In the genomic region with DNA sequence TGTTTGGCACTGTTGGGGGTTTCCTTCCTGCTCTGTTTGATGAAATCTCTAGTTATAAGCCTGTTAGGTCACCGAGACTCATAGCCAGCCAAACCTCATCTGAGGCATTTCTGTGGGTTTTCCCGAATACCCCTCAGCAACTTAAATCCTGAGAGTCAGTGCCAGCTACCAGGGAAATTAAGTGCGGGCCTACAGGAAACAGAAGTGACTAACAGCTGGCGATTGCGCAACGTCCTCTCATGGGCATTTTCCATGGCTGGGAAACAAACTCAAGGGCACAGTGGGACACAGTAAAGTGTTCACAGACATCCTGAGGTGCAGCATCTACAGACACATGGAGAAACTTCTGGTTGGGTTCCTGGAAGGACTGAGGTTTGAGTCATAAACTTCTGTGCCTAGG, we compare ENCODE assay signal across 11 mouse cellular contexts. TPM values are rescaled to one million over a fixed set of nuclear protein-coding genes. Genes with fewer than 3 reads are reported as not detected.
DNase-seq lines count a peak whose midpoint lies in the region; ATAC-seq and TF ChIP-seq lines count a peak whose summit lies in the region.
"Had no signal": no experiment of that assay in that cellular context is flagged by ENCODE, and none has a peak within 500 bp of the region (broad histone marks: within the 10 kb centered on the region; RNA-seq: fewer than 3 reads in every experiment).

No protein-coding gene starts in this region.

- H3K4me3 ChIP-seq in heart, adult 2 months: no peak overlapping the region
- no peak overlapping the region for H3K4me3 ChIP-seq in heart, embryonic 11.5 days (ENCODE audit: low read depth, low read length)
- H3K4me3 ChIP-seq in forebrain, postnatal 0 days (ENCODE audit: low read depth, low read length): no peak overlapping the region
- no peak overlapping the region for H3K4me3 ChIP-seq in forebrain, embryonic 16.5 days (replicated peaks; ENCODE audit: low read length)
- H3K4me3 ChIP-seq in forebrain, embryonic 13.5 days: no peak overlapping the region
- H3K4me3 ChIP-seq: embryonic facial prominence, embryonic 12.5 days; neural tube, embryonic 12.5 days had no signal

- no peak overlapping the region for H3K9ac ChIP-seq in heart, adult 2 months (ENCODE audit: low read depth, low read length)
- H3K9ac ChIP-seq in heart, embryonic 11.5 days (ENCODE audit: low read depth, low read length): no peak overlapping the region
- no peak overlapping the region for H3K9ac ChIP-seq in forebrain, postnatal 0 days
- no peak overlapping the region for H3K9ac ChIP-seq in forebrain, embryonic 16.5 days (replicated peaks; ENCODE audit: low read depth, low read length)
- H3K9ac ChIP-seq in forebrain, embryonic 13.5 days: no peak overlapping the region
- H3K9ac ChIP-seq: embryonic facial prominence, embryonic 12.5 days; neural tube, embryonic 12.5 days had no signal

- intact Hi-C loops in heart, adult 2 months (cut with DNase I): no loop called here
- intact Hi-C loops in heart, postnatal 25 days (cut with DNase I): no loop called here

- no peaks in the 10 kb centered on the region for H3K9me3 ChIP-seq in heart, embryonic 11.5 days (replicated peaks; ENCODE audit: control insufficient read depth, low read length)
- no peaks in the 10 kb centered on the region for H3K9me3 ChIP-seq in forebrain, postnatal 0 days (ENCODE audit: low read length)
- H3K9me3 ChIP-seq in forebrain, embryonic 16.5 days (ENCODE audit: control insufficient read depth, low read length): no peaks in the 10 kb centered on the region
- H3K9me3 ChIP-seq in forebrain, embryonic 13.5 days (replicated peaks): no peaks in the 10 kb centered on the region
- H3K9me3 ChIP-seq: embryonic facial prominence, embryonic 12.5 days; neural tube, embryonic 12.5 days had no signal

- TF ChIP-seq CTCF in heart, adult 2 months (IDR thresholded peaks at IDR 0.05): no peak
- no peak for TF ChIP-seq CTCF in forebrain, postnatal 0 days (IDR thresholded peaks at IDR 0.05; ENCODE audit: low read depth)

- peak overlapping the region; percentile 23 for H3K27ac ChIP-seq in heart, adult 2 months
- no peak overlapping the region for H3K27ac ChIP-seq in heart, embryonic 11.5 days (ENCODE audit: low read depth, low read length)
- H3K27ac ChIP-seq in forebrain, postnatal 0 days (ENCODE audit: low read depth, low read length): no peak overlapping the region
- no peak overlapping the region for H3K27ac ChIP-seq in forebrain, embryonic 16.5 days (ENCODE audit: low read length)
- no peak overlapping the region for H3K27ac ChIP-seq in forebrain, embryonic 13.5 days
- H3K27ac ChIP-seq: embryonic facial prominence, embryonic 12.5 days; macrophage; neural tube, embryonic 12.5 days had no signal

- no peak for TF ChIP-seq EP300 in heart, adult 2 months (IDR thresholded peaks at IDR 0.05; ENCODE audit: insufficient read depth, low read depth, low read length)

- H3K27me3 ChIP-seq in heart, adult 2 months (ENCODE audit: control insufficient read depth, insufficient read depth, low read length): no peaks in the 10 kb centered on the region; the same call in 1 of the 2 replicates
- H3K27me3 ChIP-seq in heart, embryonic 11.5 days (ENCODE audit: control insufficient read depth, insufficient read depth, low read length): no peaks in the 10 kb centered on the region
- no peaks in the 10 kb centered on the region for H3K27me3 ChIP-seq in forebrain, postnatal 0 days (ENCODE audit: insufficient read depth, low read length)
- no peaks in the 10 kb centered on the region for H3K27me3 ChIP-seq in forebrain, embryonic 16.5 days (replicated peaks; ENCODE audit: control insufficient read depth, insufficient read depth, low read length)
- H3K27me3 ChIP-seq in forebrain, embryonic 13.5 days: no peaks in the 10 kb centered on the region
- H3K27me3 ChIP-seq: embryonic facial prominence, embryonic 12.5 days; neural tube, embryonic 12.5 days had no signal

- H3K36me3 ChIP-seq in heart, adult 2 months (ENCODE audit: control insufficient read depth, insufficient read depth, low read length): no peaks in the 10 kb centered on the region
- no peaks in the 10 kb centered on the region for H3K36me3 ChIP-seq in heart, embryonic 11.5 days (ENCODE audit: control insufficient read depth, insufficient read depth, low read length)
- H3K36me3 ChIP-seq in forebrain, postnatal 0 days (ENCODE audit: insufficient read depth): no peaks in the 10 kb centered on the region
- no peaks in the 10 kb centered on the region for H3K36me3 ChIP-seq in forebrain, embryonic 16.5 days (ENCODE audit: control insufficient read depth, insufficient read depth)
- no peaks in the 10 kb centered on the region for H3K36me3 ChIP-seq in forebrain, embryonic 13.5 days (ENCODE audit: poor library complexity, severe bottlenecking)
- H3K36me3 ChIP-seq: embryonic facial prominence, embryonic 12.5 days; neural tube, embryonic 12.5 days had no signal

- H3K79me2 ChIP-seq in heart, adult 2 months (replicated peaks; ENCODE audit: control insufficient read depth, insufficient read depth, low read length): no peaks in the 10 kb centered on the region

- H3K4me1 ChIP-seq in heart, adult 2 months (ENCODE audit: control insufficient read depth, insufficient read depth, low read length): peaks cover 2% of the 10 kb centered on the region
- H3K4me1 ChIP-seq in heart, embryonic 11.5 days (ENCODE audit: control insufficient read depth, insufficient read depth, low read length): no peaks in the 10 kb centered on the region
- no peaks in the 10 kb centered on the region for H3K4me1 ChIP-seq in forebrain, postnatal 0 days (ENCODE audit: insufficient read depth)
- no peaks in the 10 kb centered on the region for H3K4me1 ChIP-seq in forebrain, embryonic 16.5 days (replicated peaks; ENCODE audit: control insufficient read depth, insufficient read depth, low read length)
- no peaks in the 10 kb centered on the region for H3K4me1 ChIP-seq in forebrain, embryonic 13.5 days
- H3K4me1 ChIP-seq: neural tube, embryonic 12.5 days had no signal

- 40% methylated on average over 6 of the region's 6 CpGs for WGBS in heart, adult 2 months
- 77% methylated on average over 6 of the region's 6 CpGs for WGBS in heart, embryonic 11.5 days (ENCODE audit: insufficient replicate concordance)
- WGBS in forebrain, postnatal 0 days: 89% methylated on average over 6 of the region's 6 CpGs
- WGBS in forebrain, embryonic 16.5 days: 92% methylated on average over 6 of the region's 6 CpGs
- 91% methylated on average over 6 of the region's 6 CpGs for WGBS in forebrain, embryonic 13.5 days

- no peak for ATAC-seq in heart, embryonic 11.5 days (replicated peaks; ENCODE audit: insufficient number of reproducible peaks, low FRiP score, low TSS enrichment)
- ATAC-seq in forebrain, postnatal 0 days: no peak
- no peak for ATAC-seq in forebrain, embryonic 16.5 days
- no peak for ATAC-seq in forebrain, embryonic 13.5 days

- H3K4me2 ChIP-seq in heart, embryonic 11.5 days: no peak overlapping the region
- H3K4me2 ChIP-seq in forebrain, postnatal 0 days (ENCODE audit: low read depth): no peak overlapping the region
- no peak overlapping the region for H3K4me2 ChIP-seq in forebrain, embryonic 16.5 days (ENCODE audit: low read length)
- no peak overlapping the region for H3K4me2 ChIP-seq in forebrain, embryonic 13.5 days
- H3K4me2 ChIP-seq: embryonic facial prominence, embryonic 12.5 days; neural tube, embryonic 12.5 days had no signal

- TF ChIP-seq POLR2A in heart, adult 2 months (IDR thresholded peaks at IDR 0.05; ENCODE audit: insufficient read depth, low read depth, low read length): no peak

- peak; percentile 69 to 72 for DNase-seq in heart, adult 2 months
- peak; percentile 82 for DNase-seq in adrenal gland, postnatal 25 days
- DNase-seq in heart, postnatal 25 days (ENCODE audit: low spot score): peak; percentile 37
- peak; percentile 83 for DNase-seq in lung, postnatal 25 days (ENCODE audit: low spot score)
- DNase-seq in forebrain, postnatal 0 days: no peak

RNA-seq across cellular contexts. Expression of a gene that starts 16.3 kb away (rescaled TPM):
- total RNA-seq in heart, adult 2 months (2021): 10 to 100 TPM; 22.1 to 44.1 TPM
- polyA plus RNA-seq in heart, adult 2 months (2012; rRNA removed): 21.3 and 22.5 TPM in 2 replicates
- 17.0 and 20.7 TPM in 2 replicates for polyA plus RNA-seq in heart, embryonic 11.5 days (2014; fragmentation: Nextera tagmentation; extraction: Ambion mirVana)
- total RNA-seq in adrenal gland, postnatal 25 days (2021): 23.4 and 32.5 TPM in 2 replicates
- total RNA-seq in heart, postnatal 25 days (2021): 10 to 100 TPM; 15.0 to 16.6 TPM
- total RNA-seq in forebrain, postnatal 0 days (2014; rRNA removed): 22.3 and 34.9 TPM in 2 replicates
- polyA plus RNA-seq in forebrain, postnatal 0 days (2015; fragmentation: Nextera tagmentation; extraction: Ambion mirVana): 16.5 and 17.2 TPM in 2 replicates
- 16.3 and 16.6 TPM in 2 replicates for polyA plus RNA-seq in forebrain, embryonic 16.5 days (2015; fragmentation: Nextera tagmentation; extraction: Ambion mirVana)
- 13.7 TPM in 2 replicates for polyA plus RNA-seq in forebrain, embryonic 13.5 days (2015; fragmentation: Nextera tagmentation; extraction: Ambion mirVana)
